Mouse (Mus musculus) gastrocnemius, postnatal 4 days (tissue): Measurements from ENCODE around the gene Imp3. TPM values are rescaled to one million over a fixed set of nuclear protein-coding genes. Genes with fewer than 3 reads are reported as not detected.
A peak's percentile ranks its signal among the peaks of the same experiment; 100 is the strongest.
"Not testable (repeated sequence)": the region's sequence is repeated elsewhere in the genome, so short reads cannot be mapped to it uniquely, and the experiment has no call there.

ENCODE experiments used
- DNase-seq, 2 experiments: peaks; one replicate each; pipeline ENCODE4 v3.0.0; 2021 to 2022; ENCODE audit warnings: low spot score in 2 of 2, mixed read lengths in 2 of 2
- total RNA-seq, 2 experiments: library from RNA; stranded (reverse); gene quantifications; 2 replicates each; pipeline ENCODE4 v1.2.3; 2021

Imp3 gene
- total RNA-seq, 2 experiments from 2014 or later: 50.3 to 53.7 TPM

GRCm38 (mm10) chr9:56918466-56918865 is 18.8 kb upstream of the Imp3 start:
- DNase-seq: no peak

- no peak for DNase-seq
Observed at GRCm38 (mm10) chr9:56922746-56923145, 14.5 kb upstream of the Imp3 start.

- DNase-seq: no peak
Observed at GRCm38 (mm10) chr9:56923841-56924650, 13.2 kb upstream of the Imp3 start.

GRCm38 (mm10) chr9:56924651-56925027 is 12.6 kb upstream of the Imp3 start:
- DNase-seq: peak; percentile 70 to 81

GRCm38 (mm10) chr9:56925291-56926024 is 11.8 kb upstream of the Imp3 start:
- no peak for DNase-seq

GRCm38 (mm10) chr9:56926025-56926360 is 11.3 kb upstream of the Imp3 start:
- no peak for DNase-seq

- no peak for DNase-seq
Observed at GRCm38 (mm10) chr9:56926387-56926786, 10.9 kb upstream of the Imp3 start.

- peak in 1 of 2 experiments; percentile 54 for DNase-seq
Observed at GRCm38 (mm10) chr9:56927191-56928012, 9.9 kb upstream of the Imp3 start.

GRCm38 (mm10) chr9:56928041-56928811 is 9.0 kb upstream of the Imp3 start, which contains the start of gene Snx33:
TSS of gene Snx33 (minus strand) at chr9:56928371.
- DNase-seq: peak; percentile 92 to 97

GRCm38 (mm10) chr9:56929496-56929895 is 7.8 kb upstream of the Imp3 start:
- DNase-seq: no peak

GRCm38 (mm10) chr9:56930556-56930955 is 6.7 kb upstream of the Imp3 start:
- no peak for DNase-seq

- no peak for DNase-seq
Observed at GRCm38 (mm10) chr9:56936861-56937222, 433 bp upstream of the Imp3 start.

- no peak for DNase-seq
Observed at GRCm38 (mm10) chr9:56938374-56938773, 1.1 kb downstream of the Imp3 start.

- DNase-seq: peak in 1 of 2 experiments; percentile 28
Observed at GRCm38 (mm10) chr9:56947481-56947880, 10.2 kb downstream of the Imp3 start.

- DNase-seq: not testable (repeated sequence)
Observed at GRCm38 (mm10) chr9:56948699-56949098, 11.4 kb downstream of the Imp3 start.

- DNase-seq: no peak
Observed at GRCm38 (mm10) chr9:56949767-56950166, 12.5 kb downstream of the Imp3 start.

- DNase-seq: peak; percentile 90 to 98
Observed at GRCm38 (mm10) chr9:56950414-56951400, 13.4 kb downstream of the Imp3 start, which contains the start of gene Snupn. TSS of gene Snupn (plus strand) at chr9:56950878.

GRCm38 (mm10) chr9:56953562-56953961 is 16.3 kb downstream of the Imp3 start:
- DNase-seq: no peak

GRCm38 (mm10) chr9:56956966-56957675 is 19.8 kb downstream of the Imp3 start:
- DNase-seq: peak in 1 of 2 experiments; percentile 28
